Mouse (Mus musculus): ENCODE data around the gene Clrn2. TPM values are rescaled to one million over a fixed set of nuclear protein-coding genes. Genes with fewer than 3 reads are reported as not detected.

Clrn2 gene
- total RNA-seq (2014; rRNA removed; ENCODE audit: low replicate concordance) (not detected in 2 replicates), polyA plus RNA-seq (2015; fragmentation: Nextera tagmentation; extraction: Ambion mirVana) (not detected in 2 replicates)

- no peak within 1 kb of the TSS for H3K27ac ChIP-seq (ENCODE audit: low read depth)
- 64% methylated on average over 6 of the region's 6 CpGs for whole genome bisulfite sequencing
- H3K36me3 ChIP-seq (replicated peaks; ENCODE audit: control insufficient read depth, insufficient read depth, low read length), result no peaks in the 10 kb centered on the region
- DNase-seq (ENCODE audit: low spot score), result no peak
- no peak for ATAC-seq (ENCODE audit: insufficient read depth, low read depth)
- no peaks in the 10 kb centered on the region; the same call in 1 of the 2 replicates for H3K27me3 ChIP-seq (ENCODE audit: control insufficient read depth, insufficient read depth, low read length)
- no peak within 1 kb of the TSS for H3K4me2 ChIP-seq (ENCODE audit: low read depth, low read length)
- peaks cover 9% of the 10 kb centered on the region for H3K4me1 ChIP-seq (ENCODE audit: control insufficient read depth, insufficient read depth)
- no peaks in the 10 kb centered on the region for H3K9me3 ChIP-seq (replicated peaks; ENCODE audit: control insufficient read depth, low read length)
- no peak for TF ChIP-seq CTCF (IDR thresholded peaks at IDR 0.05; ENCODE audit: low read depth)
- TF ChIP-seq EP300 (IDR thresholded peaks at IDR 0.05; ENCODE audit: low read depth), result no peak
- H3K9ac ChIP-seq (replicated peaks; ENCODE audit: low read depth, low read length), result no peak within 1 kb of the TSS
- H3K4me3 ChIP-seq (ENCODE audit: low read depth, low read length), result no peak within 1 kb of the TSS
Observed at GRCm38 (mm10) chr5:45453451-45453850, at the start of gene Clrn2. Clrn2 (plus strand) TSS chr5:45453751.

DNA sequence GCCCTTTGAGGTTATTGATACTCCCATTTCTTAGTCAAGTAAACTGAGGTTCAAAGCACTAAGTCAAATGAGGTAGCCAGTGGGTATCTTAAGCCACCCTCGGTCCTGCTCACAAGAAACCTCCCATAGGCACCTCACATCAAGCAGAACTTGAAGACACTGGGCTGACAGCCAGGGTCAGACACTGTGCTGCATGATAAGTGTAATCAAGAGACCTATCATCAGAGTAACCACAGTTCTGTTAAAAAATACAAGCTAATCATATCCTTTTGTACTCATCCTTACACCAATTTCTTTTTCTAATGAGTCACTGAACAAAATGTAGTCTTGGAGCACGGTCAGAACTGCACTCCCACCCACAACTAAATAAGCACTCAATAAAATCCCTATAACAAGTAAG lies 47.4 kb upstream of the Clrn2 start:
- no peak overlapping the region for H3K27ac ChIP-seq (ENCODE audit: low read depth)
- no peak overlapping the region for H3K4me2 ChIP-seq (ENCODE audit: low read depth, low read length)
- no peak overlapping the region for H3K9ac ChIP-seq (replicated peaks; ENCODE audit: low read depth, low read length)
- no peak for TF ChIP-seq EP300 (IDR thresholded peaks at IDR 0.05; ENCODE audit: low read depth)
- TF ChIP-seq CTCF (IDR thresholded peaks at IDR 0.05; ENCODE audit: low read depth), result no peak
- ATAC-seq (ENCODE audit: insufficient read depth, low read depth) (no peak), DNase-seq (ENCODE audit: low spot score) (no peak)
- H3K4me1 ChIP-seq (ENCODE audit: control insufficient read depth, insufficient read depth), result no peaks in the 10 kb centered on the region
- no peak overlapping the region for H3K4me3 ChIP-seq (ENCODE audit: low read depth, low read length)
- H3K36me3 ChIP-seq (replicated peaks; ENCODE audit: control insufficient read depth, insufficient read depth, low read length), result no peaks in the 10 kb centered on the region
- WGBS, result 50% methylated on average over 2 of the region's 2 CpGs
- no peaks in the 10 kb centered on the region for H3K9me3 ChIP-seq (replicated peaks; ENCODE audit: control insufficient read depth, low read length)
- H3K27me3 ChIP-seq (ENCODE audit: control insufficient read depth, insufficient read depth, low read length), result no peaks in the 10 kb centered on the region; the same call in 1 of the 2 replicates

GRCm38 (mm10) chr5:45416478-45416877 lies 37.1 kb upstream of the Clrn2 start:
- Histone ChIP-seq H3K9me3 (replicated peaks; ENCODE audit: control insufficient read depth, low read length) (no peaks in the 10 kb centered on the region), H3K4me1 (ENCODE audit: control insufficient read depth, insufficient read depth) (no peaks in the 10 kb centered on the region), H3K27me3 (ENCODE audit: control insufficient read depth, insufficient read depth, low read length) (no peaks in the 10 kb centered on the region)

DNA sequence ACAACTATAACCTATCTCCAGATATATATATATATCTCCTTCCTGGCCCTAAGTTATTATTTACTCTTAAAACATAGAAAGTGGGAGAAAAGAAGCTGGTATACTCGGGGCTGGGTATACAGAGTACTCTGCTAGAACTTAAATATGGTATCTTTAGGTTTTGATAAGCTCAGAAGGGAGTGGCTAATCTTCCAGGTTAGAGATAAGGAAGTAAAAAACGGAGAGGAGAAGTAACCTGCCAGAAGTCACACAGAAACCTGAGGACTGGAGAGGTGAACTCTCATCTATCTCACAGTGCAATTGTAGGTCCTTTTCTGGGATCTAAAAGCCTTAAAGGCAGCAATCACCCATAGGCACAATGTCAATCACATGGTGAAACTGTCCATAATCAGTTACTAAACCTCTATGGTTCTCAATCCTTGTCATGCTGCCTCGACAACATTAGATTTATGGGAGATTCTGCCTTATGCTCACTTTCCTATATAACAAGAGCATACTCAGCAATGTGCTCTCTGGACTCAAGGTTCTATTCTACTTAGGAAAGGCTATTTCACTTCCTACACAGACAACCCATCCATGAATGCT lies 35.6 kb upstream of the Clrn2 start:
- Histone ChIP-seq H3K36me3 (replicated peaks; ENCODE audit: control insufficient read depth, insufficient read depth, low read length) (no peaks in the 10 kb centered on the region), H3K27ac (ENCODE audit: low read depth) (no peak overlapping the region), H3K4me3 (ENCODE audit: low read depth, low read length) (no peak overlapping the region), H3K4me2 (ENCODE audit: low read depth, low read length) (no peak overlapping the region), H3K9ac (replicated peaks; ENCODE audit: low read depth, low read length) (no peak overlapping the region), H3K4me1 (ENCODE audit: control insufficient read depth, insufficient read depth) (no peaks in the 10 kb centered on the region), H3K27me3 (ENCODE audit: control insufficient read depth, insufficient read depth, low read length) (no peaks in the 10 kb centered on the region), H3K9me3 (replicated peaks; ENCODE audit: control insufficient read depth, low read length) (no peaks in the 10 kb centered on the region)
- 51% methylated on average over 3 of the region's 3 CpGs for WGBS
- TF ChIP-seq EP300 (IDR thresholded peaks at IDR 0.05; ENCODE audit: low read depth) (no peak), CTCF (IDR thresholded peaks at IDR 0.05; ENCODE audit: low read depth) (no peak)
- DNase-seq (ENCODE audit: low spot score), result no peak
- ATAC-seq (ENCODE audit: insufficient read depth, low read depth), result no peak

More at GRCm38 (mm10) chr5:45416478-45416877, 37.1 kb upstream of the Clrn2 start:
- Histone ChIP-seq H3K4me3 (ENCODE audit: low read depth, low read length) (no peak overlapping the region), H3K9ac (replicated peaks; ENCODE audit: low read depth, low read length) (no peak overlapping the region), H3K36me3 (replicated peaks; ENCODE audit: control insufficient read depth, insufficient read depth, low read length) (no peaks in the 10 kb centered on the region), H3K27ac (ENCODE audit: low read depth) (no peak overlapping the region), H3K4me2 (ENCODE audit: low read depth, low read length) (no peak overlapping the region)
- no peak for TF ChIP-seq CTCF (IDR thresholded peaks at IDR 0.05; ENCODE audit: low read depth)
- TF ChIP-seq EP300 (IDR thresholded peaks at IDR 0.05; ENCODE audit: low read depth), result no peak
- 67% methylated on average over 3 of the region's 3 CpGs for WGBS
- no peak for DNase-seq (ENCODE audit: low spot score)
- ATAC-seq (ENCODE audit: insufficient read depth, low read depth), result no peak

- Histone ChIP-seq H3K4me3 (ENCODE audit: low read depth, low read length) (no peak overlapping the region), H3K27ac (ENCODE audit: low read depth) (no peak overlapping the region), H3K4me1 (ENCODE audit: control insufficient read depth, insufficient read depth) (no peaks in the 10 kb centered on the region), H3K4me2 (ENCODE audit: low read depth, low read length) (no peak overlapping the region), H3K9me3 (replicated peaks; ENCODE audit: control insufficient read depth, low read length) (no peaks in the 10 kb centered on the region), H3K27me3 (ENCODE audit: control insufficient read depth, insufficient read depth, low read length) (no peaks in the 10 kb centered on the region), H3K36me3 (replicated peaks; ENCODE audit: control insufficient read depth, insufficient read depth, low read length) (no peaks in the 10 kb centered on the region), H3K9ac (replicated peaks; ENCODE audit: low read depth, low read length) (no peak overlapping the region)
- TF ChIP-seq EP300 (IDR thresholded peaks at IDR 0.05; ENCODE audit: low read depth) (no peak), CTCF (IDR thresholded peaks at IDR 0.05; ENCODE audit: low read depth) (peak; percentile 37)
- 73% methylated on average over 10 of the region's 10 CpGs for WGBS
- ATAC-seq (ENCODE audit: insufficient read depth, low read depth) (0 out of 2 replicates have a peak, but pooled peaks have one; percentile 20), DNase-seq (ENCODE audit: low spot score) (no peak)
Observed at GRCm38 (mm10) chr5:45419841-45420638, 33.5 kb upstream of the Clrn2 start.

All from heart, postnatal 0 days (tissue).